Mouse (Mus musculus): ENCODE measurements around the gene Acbd3. TPM values are rescaled to one million over a fixed set of nuclear protein-coding genes. Genes with fewer than 3 reads are reported as not detected.

Gene Acbd3
- polyA plus RNA-seq, 1 experiment from 2014 or later, result 24.1 TPM

GRCm38 (mm10) chr1:180792814-180793213, 67.0 kb downstream of the Acbd3 start:
- ATAC-seq (ENCODE audit: insufficient number of reproducible peaks, insufficient read depth, low FRiP score, low TSS enrichment, low read depth), result no peak
- 85% methylated on average over 4 of the region's 4 CpGs for whole genome bisulfite sequencing
- Histone ChIP-seq H3K4me3 (no peak overlapping the region), H3K36me3 (no peaks in the 10 kb centered on the region), H3K9me3 (0 out of 2 replicates have a peak, but pooled peaks cover 3% of the 10 kb centered on the region), H3K9ac (no peak overlapping the region), H3K4me2 (no peak overlapping the region), H3K27me3 (no peaks in the 10 kb centered on the region), H3K4me1 (peaks cover 12% of the 10 kb centered on the region), H3K27ac (no peak overlapping the region)

DNA sequence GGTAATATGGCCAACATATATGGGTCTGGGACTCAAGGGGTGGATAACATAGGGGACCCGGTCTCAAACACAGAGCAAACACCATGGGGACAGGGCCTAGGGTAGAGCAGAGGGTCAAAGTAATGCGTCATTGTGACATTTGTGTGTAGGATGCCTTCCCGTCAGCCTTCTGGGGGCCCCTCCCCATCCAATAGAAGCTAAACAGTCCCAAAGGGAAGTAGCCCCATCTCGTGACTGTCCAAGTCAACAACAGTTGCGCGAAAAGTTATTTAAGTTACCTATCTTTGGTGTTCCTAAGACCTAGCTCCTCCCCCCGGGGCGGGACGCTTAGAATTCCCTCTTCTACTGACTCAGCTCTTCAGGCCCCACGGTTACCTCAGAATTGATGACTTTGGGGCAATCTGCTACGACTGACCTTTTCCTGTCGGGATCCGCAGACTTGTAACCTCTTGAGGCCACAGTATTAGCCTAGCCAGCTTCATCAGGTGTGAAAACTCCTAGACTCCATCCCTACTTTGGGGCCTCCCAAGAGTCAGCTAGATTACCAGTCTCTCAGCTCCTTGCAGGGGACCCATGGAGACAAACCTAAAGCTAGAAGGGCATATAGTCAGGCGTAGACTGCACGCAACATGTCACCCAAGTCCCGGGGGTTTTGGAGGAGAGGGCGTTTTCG, 67.7 kb downstream of the Acbd3 start:
- peaks cover 12% of the 10 kb centered on the region for H3K4me1 ChIP-seq
- WGBS, result 13% methylated on average over 18 of the region's 18 CpGs
- peak overlapping the region; percentile 80 for H3K4me2 ChIP-seq
- peak overlapping the region; percentile 69 for H3K9ac ChIP-seq
- no peaks in the 10 kb centered on the region for H3K27me3 ChIP-seq
- H3K27ac ChIP-seq, result no peak overlapping the region
- H3K4me3 ChIP-seq, result peak overlapping the region; percentile 45
- no peaks in the 10 kb centered on the region for H3K36me3 ChIP-seq
- no peaks in the 10 kb centered on the region for H3K9me3 ChIP-seq
- peak; percentile 44; the same call in 1 of the 2 replicates for ATAC-seq (ENCODE audit: insufficient number of reproducible peaks, insufficient read depth, low FRiP score, low TSS enrichment, low read depth)

DNA sequence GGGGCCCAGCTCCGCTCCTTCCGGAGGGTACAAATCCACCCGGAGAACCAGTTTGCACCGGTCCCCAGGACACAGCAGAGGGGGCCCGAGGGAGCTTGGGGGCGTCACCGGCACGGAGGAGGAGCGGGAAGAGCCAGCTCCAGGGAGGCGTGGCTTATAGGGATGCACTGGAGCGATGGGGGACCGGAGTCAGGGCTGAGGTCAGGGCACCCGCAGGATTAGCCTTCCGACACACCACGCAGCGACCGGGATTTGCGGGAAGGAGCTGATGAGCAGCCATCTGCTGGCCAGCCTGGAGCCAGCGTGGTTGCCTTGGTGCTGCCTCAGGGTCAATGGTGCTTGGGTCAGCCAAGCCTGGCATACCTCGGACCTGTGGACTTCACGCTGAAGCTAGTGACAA, 68.3 kb downstream of the Acbd3 start:
- no peaks in the 10 kb centered on the region for H3K27me3 ChIP-seq
- ATAC-seq (ENCODE audit: insufficient number of reproducible peaks, insufficient read depth, low FRiP score, low TSS enrichment, low read depth), result peak; percentile 57
- H3K4me3 ChIP-seq, result peak overlapping the region; percentile 45
- no peaks in the 10 kb centered on the region for H3K36me3 ChIP-seq
- WGBS, result under 1% methylated on average over 21 of the region's 21 CpGs
- H3K9me3 ChIP-seq, result no peaks in the 10 kb centered on the region
- H3K9ac ChIP-seq, result peak overlapping the region; percentile 69
- peaks cover 12% of the 10 kb centered on the region for H3K4me1 ChIP-seq
- H3K4me2 ChIP-seq, result peak overlapping the region; percentile 80
- no peak overlapping the region for H3K27ac ChIP-seq

GRCm38 (mm10) chr1:180798660-180799059, 72.8 kb downstream of the Acbd3 start:
- Histone ChIP-seq H3K27me3 (no peaks in the 10 kb centered on the region), H3K27ac (no peak overlapping the region), H3K4me2 (no peak overlapping the region), H3K4me3 (no peak overlapping the region), H3K9ac (no peak overlapping the region), H3K36me3 (peaks cover 34% of the 10 kb centered on the region), H3K9me3 (no peaks in the 10 kb centered on the region), H3K4me1 (peaks cover 8% of the 10 kb centered on the region)
- ATAC-seq (ENCODE audit: insufficient number of reproducible peaks, insufficient read depth, low FRiP score, low TSS enrichment, low read depth), result no peak
- WGBS, result 91% methylated on average over 5 of the region's 5 CpGs

- Histone ChIP-seq H3K36me3 (peaks cover 40% of the 10 kb centered on the region), H3K27ac (no peak overlapping the region), H3K9ac (no peak overlapping the region), H3K27me3 (no peaks in the 10 kb centered on the region), H3K4me3 (no peak overlapping the region), H3K9me3 (no peaks in the 10 kb centered on the region), H3K4me2 (no peak overlapping the region), H3K4me1 (peaks cover 2% of the 10 kb centered on the region)
- WGBS, result 77% methylated on average over 5 of the region's 5 CpGs
- ATAC-seq (ENCODE audit: insufficient number of reproducible peaks, insufficient read depth, low FRiP score, low TSS enrichment, low read depth), result no peak
Observed at GRCm38 (mm10) chr1:180799253-180799652, 73.4 kb downstream of the Acbd3 start.

- no peak overlapping the region for H3K9ac ChIP-seq
- no peak for ATAC-seq (ENCODE audit: insufficient number of reproducible peaks, insufficient read depth, low FRiP score, low TSS enrichment, low read depth)
- H3K27ac ChIP-seq, result no peak overlapping the region
- no peaks in the 10 kb centered on the region for H3K9me3 ChIP-seq
- no peak overlapping the region for H3K4me3 ChIP-seq
- H3K27me3 ChIP-seq, result no peaks in the 10 kb centered on the region
- no peaks in the 10 kb centered on the region for H3K4me1 ChIP-seq
- 88% methylated on average over 5 of the region's 5 CpGs for WGBS
- H3K4me2 ChIP-seq, result no peak overlapping the region
- H3K36me3 ChIP-seq, result peaks cover 48% of the 10 kb centered on the region
Observed at GRCm38 (mm10) chr1:180800022-180800421, 74.2 kb downstream of the Acbd3 start.

GRCm38 (mm10) chr1:180800814-180801213, 75.0 kb downstream of the Acbd3 start:
- H3K27me3 ChIP-seq, result no peaks in the 10 kb centered on the region
- H3K36me3 ChIP-seq, result peaks cover 55% of the 10 kb centered on the region
- H3K4me3 ChIP-seq, result no peak overlapping the region
- no peaks in the 10 kb centered on the region for H3K4me1 ChIP-seq
- no peak for ATAC-seq (ENCODE audit: insufficient number of reproducible peaks, insufficient read depth, low FRiP score, low TSS enrichment, low read depth)
- no peak overlapping the region for H3K27ac ChIP-seq
- H3K9me3 ChIP-seq, result no peaks in the 10 kb centered on the region
- H3K4me2 ChIP-seq, result no peak overlapping the region
- 64% methylated on average over 2 of the region's 2 CpGs for WGBS
- H3K9ac ChIP-seq, result no peak overlapping the region

- no peak overlapping the region for H3K4me3 ChIP-seq
- H3K36me3 ChIP-seq, result peaks cover 63% of the 10 kb centered on the region
- H3K9me3 ChIP-seq, result no peaks in the 10 kb centered on the region
- 80% methylated on average over 3 of the region's 3 CpGs for WGBS
- no peak overlapping the region for H3K9ac ChIP-seq
- no peak overlapping the region for H3K27ac ChIP-seq
- H3K4me2 ChIP-seq, result no peak overlapping the region
- H3K4me1 ChIP-seq, result 0 out of 2 replicates have a peak, but pooled peaks cover 1% of the 10 kb centered on the region
- no peaks in the 10 kb centered on the region for H3K27me3 ChIP-seq
- ATAC-seq (ENCODE audit: insufficient number of reproducible peaks, insufficient read depth, low FRiP score, low TSS enrichment, low read depth), result 0 out of 2 replicates have a peak, but pooled peaks have one; percentile 10
Observed at GRCm38 (mm10) chr1:180801466-180801994, 75.7 kb downstream of the Acbd3 start.

Other genes with a start within 250 kb of the Acbd3 start
- gene Stum, start 242.5 kb upstream of the Acbd3 start, polyA plus RNA-seq (2015; fragmentation: Nextera tagmentation; extraction: Ambion mirVana), result 0.31 and 1.9 TPM in 2 replicates
- 119 and 137 TPM in 2 replicates for gene Parp1, start 157.1 kb upstream of the Acbd3 start, polyA plus RNA-seq (2015; fragmentation: Nextera tagmentation; extraction: Ambion mirVana)
- 20.5 and 22.9 TPM in 2 replicates for gene Lin9, start 84.9 kb upstream of the Acbd3 start, polyA plus RNA-seq (2015; fragmentation: Nextera tagmentation; extraction: Ambion mirVana)
- 0.11 and 0.20 TPM in 2 replicates for gene Mixl1, start 29.0 kb upstream of the Acbd3 start, polyA plus RNA-seq (2015; fragmentation: Nextera tagmentation; extraction: Ambion mirVana)
- gene H3f3a, start 87.9 kb downstream of the Acbd3 start, polyA plus RNA-seq (2015; fragmentation: Nextera tagmentation; extraction: Ambion mirVana), result 2,801 and 3,318 TPM in 2 replicates
- gene Sde2, start 125.1 kb downstream of the Acbd3 start, polyA plus RNA-seq (2015; fragmentation: Nextera tagmentation; extraction: Ambion mirVana), result 36.0 and 42.7 TPM in 2 replicates
- gene Lefty2, start 167.1 kb downstream of the Acbd3 start, polyA plus RNA-seq (2015; fragmentation: Nextera tagmentation; extraction: Ambion mirVana), result 0.11 and 0.48 TPM in 2 replicates
- 98.7 and 109 TPM in 2 replicates for gene Pycr2, start 178.2 kb downstream of the Acbd3 start, polyA plus RNA-seq (2015; fragmentation: Nextera tagmentation; extraction: Ambion mirVana)
- 1.6 and 2.1 TPM in 2 replicates for gene Lefty1, start 209.0 kb downstream of the Acbd3 start, polyA plus RNA-seq (2015; fragmentation: Nextera tagmentation; extraction: Ambion mirVana)
- 13.6 and 13.7 TPM in 2 replicates for gene Tmem63a, start 216.3 kb downstream of the Acbd3 start, polyA plus RNA-seq (2015; fragmentation: Nextera tagmentation; extraction: Ambion mirVana)

Data from embryonic facial prominence, embryonic 13.5 days (tissue).